Mouse (Mus musculus) layer of hippocampus, adult 11-12 months (tissue): ENCODE data around the gene Hdhd3.

ENCODE experiments used
- DNase-seq: peaks from one replicate; pipeline ENCODE4 v3.0.0; 2022; ENCODE audit warnings: low spot score

Gene Hdhd3

DNA sequence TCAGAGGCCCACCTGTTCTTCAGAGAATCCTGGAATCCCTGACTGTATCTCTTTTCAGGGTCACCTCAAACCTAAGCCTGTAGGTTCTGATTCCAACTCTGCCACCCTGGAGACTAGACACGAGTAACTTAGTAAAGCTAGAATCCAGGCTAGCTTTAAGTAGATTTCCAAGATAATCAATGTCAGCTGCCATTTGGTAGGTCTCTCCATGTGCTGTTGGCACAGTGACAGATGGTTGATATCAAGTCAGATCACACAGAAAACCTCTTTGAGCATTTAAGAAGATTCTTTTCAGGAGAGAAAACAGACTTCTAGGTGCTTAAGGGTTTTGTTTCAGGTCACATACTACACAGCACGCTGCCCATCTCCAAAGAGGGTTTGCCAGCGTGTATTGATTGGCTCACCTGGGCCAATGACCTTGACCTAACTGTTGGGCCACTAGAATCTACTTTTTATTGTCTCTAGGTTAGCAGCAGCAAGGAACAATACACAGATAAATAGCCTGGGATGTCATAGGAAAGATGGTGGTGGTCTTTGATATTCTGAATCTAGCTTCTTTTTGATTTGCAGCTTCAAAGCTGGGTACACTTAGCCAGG, at the start of gene Hdhd3:
Gene Hdhd3, minus strand, starts transcription at position 94 of the 597 bp plus-strand sequence.
- no peak for DNase-seq

DNA sequence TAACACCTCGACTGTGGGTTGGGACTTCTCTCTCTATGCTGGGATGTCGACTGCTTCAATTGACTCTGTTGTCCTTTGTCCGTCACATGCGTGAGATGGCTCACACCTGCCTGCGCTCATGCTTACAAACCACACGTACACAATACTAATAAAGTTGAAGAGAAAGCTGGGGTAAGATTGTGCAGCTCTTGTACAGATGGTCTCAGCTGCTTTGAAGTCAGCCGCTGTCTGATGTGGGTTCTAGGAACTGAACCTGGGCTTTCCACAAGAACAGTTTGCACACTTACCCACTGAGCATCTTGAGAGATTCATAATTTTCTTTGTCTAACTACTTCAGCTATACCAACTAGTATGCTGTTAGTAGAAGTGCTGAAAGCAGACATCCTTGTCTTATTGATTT, 48.7 kb upstream of the Hdhd3 start:
- no peak for DNase-seq

DNA sequence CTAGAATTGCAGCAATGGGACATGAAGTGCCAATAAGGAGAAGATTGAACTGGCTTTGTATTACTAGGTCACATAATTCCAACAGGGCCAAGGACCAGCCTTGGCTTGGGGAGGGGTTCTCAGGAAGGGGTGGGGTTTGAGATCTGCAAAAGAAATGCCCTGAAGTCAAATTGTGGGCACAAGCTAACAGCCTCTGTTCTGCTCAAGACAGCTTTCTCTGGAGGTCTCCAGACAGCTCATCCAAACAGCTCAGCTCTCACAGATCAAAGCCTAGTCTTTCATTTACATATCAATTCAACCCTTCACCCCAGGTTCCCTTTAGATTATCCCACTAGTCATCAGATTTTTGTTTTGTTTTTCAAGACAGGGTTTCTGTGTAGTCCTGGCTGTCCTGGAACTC, 41.5 kb upstream of the Hdhd3 start:
- no peak for DNase-seq

DNA sequence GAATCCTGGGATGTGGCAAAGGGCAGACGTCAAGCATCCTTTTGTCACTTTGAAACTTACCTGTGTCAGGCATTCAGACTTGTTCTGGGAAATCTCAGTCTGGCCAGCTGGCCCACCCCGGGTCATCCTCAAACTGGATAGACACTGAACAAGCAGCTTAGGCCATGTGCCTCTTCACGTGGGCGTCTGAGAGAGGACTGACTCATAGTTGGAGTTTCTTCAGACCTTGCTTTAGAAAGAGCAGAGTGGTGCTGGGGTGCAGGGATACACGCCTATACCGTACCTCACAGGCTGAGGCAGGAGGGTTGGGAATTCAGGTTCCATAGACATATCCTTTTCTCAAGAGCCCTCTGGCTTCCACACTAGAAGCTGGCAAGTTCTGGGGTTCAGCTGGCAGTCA, 40.5 kb upstream of the Hdhd3 start:
- no peak for DNase-seq

DNA sequence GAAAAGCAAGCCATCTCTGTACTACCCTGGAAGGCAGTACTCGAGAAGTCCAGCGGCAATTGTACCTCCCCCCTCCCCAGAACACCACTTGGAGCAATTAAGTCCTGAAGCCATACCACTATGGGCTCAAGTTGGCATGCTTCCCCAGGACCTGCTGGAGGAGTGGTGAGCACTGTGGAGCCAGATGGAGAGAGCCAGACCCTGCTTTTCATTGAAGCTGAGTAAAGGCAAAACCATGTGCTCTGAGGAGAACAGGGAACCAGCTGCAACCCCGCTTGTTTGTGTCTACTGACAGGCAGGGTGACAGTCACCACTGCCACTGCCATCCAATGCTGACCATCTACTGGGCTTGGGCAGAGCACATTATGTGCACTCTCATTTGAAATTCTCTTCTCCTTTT, 38.5 kb upstream of the Hdhd3 start:
- DNase-seq = no peak

DNA sequence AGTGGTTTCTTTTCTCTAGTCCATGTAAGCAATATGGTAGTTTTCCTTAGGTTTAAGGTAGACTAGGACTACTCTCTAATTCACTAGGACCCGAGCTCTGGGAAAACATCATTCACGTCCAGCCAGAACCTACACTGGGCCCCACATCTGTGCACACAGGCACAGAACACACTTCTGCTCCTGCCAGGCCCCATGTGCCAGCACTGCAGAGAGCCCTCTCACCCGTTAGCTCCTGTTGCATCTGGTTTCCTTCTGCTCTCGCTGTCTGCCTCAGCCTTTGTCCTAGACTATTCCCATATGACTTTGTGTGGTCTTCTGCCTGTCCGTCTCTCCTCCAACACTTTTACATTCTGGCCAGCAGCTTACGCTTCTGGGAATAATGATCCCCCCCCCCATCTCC, 30.5 kb upstream of the Hdhd3 start:
- DNase-seq = no peak

DNA sequence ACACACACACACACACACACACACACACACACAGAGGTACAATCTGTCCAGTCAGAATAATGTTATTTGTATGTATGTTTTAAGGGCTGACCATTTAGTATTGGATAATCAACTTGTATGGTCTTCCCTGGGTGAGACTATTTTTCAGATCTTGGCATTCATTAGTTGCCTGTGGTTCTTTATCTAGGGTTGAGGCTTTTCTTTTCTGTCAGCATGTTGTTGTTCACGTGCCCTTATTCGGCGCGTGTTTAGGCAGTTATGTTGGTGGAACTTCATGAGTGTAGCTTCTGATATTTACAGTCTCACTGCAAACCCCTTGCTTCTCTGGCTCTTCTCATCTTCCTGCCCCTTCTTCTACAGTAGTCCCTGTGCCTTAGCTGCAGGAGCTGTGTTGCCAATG, 24.4 kb upstream of the Hdhd3 start:
- DNase-seq = no peak

DNA sequence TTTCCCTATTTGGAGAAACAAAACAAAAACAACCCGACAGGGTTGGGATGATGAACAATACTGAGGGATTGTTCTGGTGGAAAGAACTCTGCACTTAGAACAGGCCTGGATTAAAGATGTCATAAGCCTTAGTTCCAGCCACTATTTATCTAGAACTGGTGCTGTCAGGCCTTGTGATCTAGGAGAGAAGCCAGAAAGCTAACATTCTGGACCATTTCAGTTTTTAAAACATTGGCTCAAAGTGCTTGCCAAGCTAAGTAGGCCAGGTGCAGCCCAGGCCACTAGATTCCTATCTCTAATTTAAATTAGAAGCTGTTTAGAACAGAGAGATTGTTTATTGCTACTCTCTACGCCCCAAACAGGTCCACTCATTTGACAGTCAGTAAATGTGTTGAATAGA, 23.0 kb upstream of the Hdhd3 start:
- DNase-seq = no peak

DNA sequence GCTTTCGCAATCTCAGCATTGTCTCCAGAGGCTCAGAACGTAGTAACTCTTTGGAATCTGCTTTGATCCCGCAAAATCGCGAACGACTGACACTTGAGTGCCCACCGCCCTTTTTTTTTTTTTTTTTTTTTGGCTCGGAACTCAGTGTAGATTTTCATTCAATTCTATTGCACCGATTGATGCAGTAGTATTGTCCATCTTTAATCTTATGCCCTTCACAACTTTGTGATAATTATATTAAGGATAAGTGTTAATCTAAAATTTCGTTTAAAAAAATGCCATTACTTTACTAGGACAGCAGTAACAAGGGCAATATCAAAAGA, 22.2 kb upstream of the Hdhd3 start:
- no peak for DNase-seq

DNA sequence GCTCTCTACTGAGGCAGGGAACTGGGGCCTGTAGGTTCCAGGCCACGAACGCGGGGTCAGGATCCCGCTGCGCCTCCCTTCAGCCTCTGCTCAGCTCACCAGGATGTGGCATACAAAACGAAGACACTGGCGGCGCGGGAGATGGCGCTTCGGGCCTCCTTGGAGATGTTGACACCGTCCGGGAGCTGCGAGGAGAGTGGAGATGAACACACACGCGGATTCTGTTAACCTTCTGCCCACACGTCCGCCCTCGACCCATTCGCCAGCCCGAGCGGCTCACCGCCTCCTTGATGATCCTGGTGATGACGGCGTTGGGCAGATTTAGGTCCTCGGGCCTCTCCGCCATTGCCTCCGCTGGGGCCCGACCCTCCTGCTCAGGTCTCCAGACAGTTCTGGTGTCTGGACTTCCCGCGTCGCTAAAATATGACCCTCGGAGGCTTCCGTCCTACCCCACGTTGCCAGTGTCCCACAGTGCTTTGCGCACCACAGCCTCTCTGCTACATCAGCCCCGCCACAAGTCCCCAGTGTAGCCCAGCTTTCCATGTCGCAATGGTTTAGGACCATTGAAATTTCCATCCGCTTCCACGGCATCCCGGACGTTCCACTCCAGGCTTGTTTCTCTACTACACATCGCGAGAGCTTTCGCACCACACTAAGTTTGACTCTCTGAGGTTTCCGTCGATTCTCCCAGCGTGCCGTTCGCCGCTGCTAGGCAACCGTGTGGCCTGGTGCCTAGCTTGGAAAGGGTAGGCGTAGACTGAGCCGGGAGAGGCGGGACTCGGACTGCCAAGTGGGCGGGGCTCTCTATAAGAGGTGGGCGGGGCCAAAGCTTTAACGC, 21.6 kb upstream of the Hdhd3 start, which contains the start of the genes Pole3 and 4933430I17Rik:
Gene Pole3, minus strand, starts transcription at position 418 of the 838 bp plus-strand sequence.
Gene 4933430I17Rik, plus strand, starts transcription at position 719 of the 838 bp plus-strand sequence.
- peak; percentile 96 for DNase-seq

DNA sequence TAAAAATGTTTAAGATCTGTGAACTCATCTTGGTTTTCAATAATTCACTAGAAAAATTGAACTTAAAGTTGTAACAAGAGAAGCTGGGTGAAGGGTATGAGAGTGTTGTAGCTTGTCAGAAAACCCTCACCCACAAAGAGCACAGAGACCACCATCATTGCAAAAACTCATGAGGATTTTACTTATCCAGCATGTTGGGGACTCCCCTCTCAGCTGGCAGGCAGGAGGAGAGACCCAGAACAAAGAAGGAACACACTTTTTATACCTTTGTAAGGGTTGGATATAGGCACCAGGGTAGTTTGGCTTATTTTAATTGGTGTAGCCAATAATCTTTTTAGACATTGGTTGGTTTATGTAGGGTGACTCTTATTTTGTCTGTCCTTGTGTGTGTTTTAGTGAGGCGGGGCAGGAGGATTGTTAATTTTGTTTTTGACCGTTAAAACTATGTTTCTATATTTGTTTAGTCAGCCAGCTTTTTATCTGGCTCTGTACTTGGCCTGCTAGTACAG, 17.7 kb upstream of the Hdhd3 start:
- DNase-seq = no peak

DNA sequence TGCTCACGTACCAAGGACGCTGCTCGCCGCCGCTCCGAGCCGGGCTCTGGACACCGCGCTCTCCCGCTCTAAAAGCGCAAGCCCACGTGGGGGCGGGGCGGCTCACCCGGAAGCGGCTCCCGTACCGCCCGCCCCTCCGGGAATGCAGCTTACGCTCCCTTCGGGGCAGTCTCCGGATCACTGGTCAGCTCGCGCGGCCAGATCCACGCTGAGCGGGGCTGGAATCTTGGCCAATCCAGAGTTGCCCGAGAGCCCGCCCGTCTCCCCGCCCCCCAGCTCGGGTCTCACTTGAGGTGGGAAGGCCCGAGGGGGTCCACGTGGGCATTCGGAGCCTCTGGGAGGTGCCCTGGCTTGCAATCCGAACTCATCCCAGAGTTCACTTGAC, 16.6 kb upstream of the Hdhd3 start, which contains the start of gene Alad:
Gene Alad, minus strand, starts transcription at position 70 of the 385 bp plus-strand sequence.
- DNase-seq = peak; percentile 85

DNA sequence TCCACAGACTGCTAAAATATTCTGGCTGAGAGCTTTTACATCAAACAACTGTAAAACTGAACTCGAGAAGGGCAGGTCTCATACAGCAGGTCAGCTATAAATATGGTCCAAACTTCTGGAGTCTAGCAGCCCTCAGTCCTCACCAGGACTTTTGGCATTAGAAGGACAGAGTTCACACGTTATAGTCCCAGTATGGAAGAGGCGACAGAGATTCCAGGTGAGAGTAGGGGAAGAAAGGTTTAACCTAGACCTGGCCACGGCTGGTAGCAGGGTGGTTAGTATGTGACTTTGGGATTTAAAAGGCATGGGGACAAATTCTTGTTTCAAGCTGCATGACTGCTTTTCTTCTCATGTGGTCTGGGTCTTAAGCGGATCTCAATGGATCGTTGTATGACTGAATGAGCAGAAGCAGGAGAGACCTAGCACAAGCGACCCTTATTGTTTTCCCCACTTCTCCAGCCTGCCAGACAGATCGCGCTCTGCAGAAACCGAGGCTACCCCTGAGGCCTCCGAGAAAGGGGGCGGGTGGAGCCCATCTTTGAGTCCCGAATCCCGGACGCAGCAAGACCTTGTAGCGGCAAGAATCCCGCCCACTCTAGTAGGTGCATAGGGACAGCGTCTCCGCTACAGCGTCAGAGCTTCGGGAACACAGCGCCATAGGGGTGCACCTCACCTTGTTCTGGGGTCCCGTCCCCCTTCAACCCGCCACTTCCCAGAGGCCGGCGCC, 16.0 kb upstream of the Hdhd3 start:
- DNase-seq = no peak

DNA sequence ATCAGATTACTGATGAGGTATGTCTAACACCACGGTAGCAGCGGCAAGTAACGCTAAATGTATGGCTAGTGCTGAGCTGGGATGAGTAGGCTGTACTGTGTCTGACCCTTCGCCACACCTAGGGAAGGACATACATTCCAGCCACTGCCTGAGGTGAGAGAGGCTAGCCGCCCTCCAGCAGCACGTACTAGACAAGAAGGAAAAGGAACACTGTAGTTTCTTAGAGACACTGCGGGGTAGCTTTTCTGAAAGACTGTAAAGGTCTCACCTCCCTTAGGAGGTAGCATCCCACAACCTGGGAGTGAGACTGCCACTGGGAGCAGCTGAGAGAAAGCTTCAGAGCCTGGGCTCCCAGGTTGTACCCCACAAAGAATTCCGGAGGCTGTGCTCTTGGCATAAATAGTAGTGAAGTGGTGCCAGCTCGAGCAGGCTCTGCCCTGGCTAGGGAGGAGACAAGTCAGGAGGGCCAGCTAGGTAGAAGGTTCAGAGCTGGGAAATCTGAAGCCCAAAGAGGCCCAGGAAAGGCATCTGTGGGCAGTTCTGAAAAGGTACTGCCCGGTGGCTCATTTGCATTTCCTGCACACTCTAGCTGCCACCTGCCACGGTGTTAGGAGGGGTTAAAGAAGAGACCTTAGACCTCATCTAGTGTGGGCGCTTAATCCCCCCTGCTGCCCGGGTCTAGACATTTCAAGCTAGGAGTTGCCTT, 15.3 kb upstream of the Hdhd3 start:
- no peak for DNase-seq

DNA sequence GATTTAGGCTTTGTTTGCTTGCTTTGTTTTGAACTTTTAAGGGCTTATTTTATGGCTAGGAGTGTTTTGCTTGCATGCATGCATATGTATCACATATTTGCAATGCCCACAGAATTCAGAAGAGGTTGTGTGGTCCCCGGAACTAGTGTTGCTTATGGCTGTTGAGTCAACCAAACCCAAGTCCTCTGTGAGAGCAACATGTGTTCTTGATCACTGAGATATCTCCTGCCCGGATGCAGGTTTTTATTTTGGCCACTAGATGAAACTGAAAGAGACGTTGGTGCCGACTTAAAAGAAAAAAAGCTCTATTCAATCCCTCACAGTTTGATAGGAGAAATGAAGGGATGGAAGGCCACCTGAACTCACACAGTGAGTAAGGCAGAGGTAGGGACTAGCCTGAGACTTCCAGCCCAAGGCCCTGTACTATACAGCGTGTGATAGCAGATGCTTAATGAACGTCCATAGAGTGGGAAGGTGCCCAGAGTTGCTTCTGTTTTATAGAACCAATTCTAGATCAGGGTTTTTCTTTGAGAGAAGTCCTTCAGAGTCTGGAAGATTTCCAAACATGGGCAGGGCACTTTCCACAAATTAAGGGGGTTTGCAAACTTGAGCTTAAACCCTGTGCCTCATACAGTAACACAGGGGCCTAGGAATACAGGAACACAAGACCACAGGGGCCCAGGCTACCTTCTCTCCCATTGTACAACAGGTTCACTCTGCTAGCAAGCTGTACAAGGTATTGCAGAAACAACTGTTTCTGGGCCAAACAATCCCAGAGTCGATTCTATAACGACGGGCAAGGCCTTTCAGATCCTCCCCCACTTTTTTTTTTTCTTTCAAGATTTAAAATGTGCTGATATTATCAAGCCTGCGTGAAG, 14.5 kb upstream of the Hdhd3 start:
- no peak for DNase-seq

DNA sequence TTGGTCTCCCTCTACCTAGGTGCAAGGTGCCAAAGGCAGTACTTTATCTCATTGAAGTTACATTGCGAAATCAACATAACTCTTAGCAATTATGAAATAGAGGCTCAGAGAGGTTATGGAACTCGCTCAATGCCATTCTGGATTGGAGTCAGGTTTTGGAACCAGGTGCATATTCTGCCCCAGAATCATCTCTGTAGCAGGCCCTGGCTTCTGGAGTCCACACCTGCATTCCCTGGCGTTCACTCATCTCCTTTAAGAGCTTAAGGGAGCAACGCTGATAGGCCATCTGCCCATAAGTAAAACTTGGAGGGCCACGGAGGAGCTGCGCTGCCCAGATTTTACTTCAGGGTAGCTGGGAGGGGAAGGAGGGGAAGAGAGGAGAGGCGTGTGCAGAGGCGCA, 13.8 kb upstream of the Hdhd3 start:
- DNase-seq = no peak

DNA sequence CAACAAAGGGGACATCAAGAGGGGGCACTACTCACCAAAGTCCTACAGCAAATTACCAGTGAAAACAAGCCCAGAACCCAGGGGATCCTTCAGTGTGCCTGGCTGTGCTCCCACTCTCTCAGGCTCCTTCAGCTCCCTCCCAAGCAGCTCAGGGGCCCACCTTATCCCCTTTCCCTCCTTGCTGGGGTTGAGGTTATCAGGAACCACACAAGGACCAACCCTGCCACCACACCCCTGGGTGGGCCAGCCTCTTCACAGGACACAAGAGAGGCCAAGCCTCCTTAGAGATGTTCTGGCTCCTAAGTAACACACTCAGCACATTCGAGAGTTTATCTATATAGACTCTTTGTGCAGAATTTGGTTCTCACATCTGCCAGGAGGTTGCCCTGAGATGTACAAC, 13.3 kb upstream of the Hdhd3 start:
- DNase-seq = no peak

DNA sequence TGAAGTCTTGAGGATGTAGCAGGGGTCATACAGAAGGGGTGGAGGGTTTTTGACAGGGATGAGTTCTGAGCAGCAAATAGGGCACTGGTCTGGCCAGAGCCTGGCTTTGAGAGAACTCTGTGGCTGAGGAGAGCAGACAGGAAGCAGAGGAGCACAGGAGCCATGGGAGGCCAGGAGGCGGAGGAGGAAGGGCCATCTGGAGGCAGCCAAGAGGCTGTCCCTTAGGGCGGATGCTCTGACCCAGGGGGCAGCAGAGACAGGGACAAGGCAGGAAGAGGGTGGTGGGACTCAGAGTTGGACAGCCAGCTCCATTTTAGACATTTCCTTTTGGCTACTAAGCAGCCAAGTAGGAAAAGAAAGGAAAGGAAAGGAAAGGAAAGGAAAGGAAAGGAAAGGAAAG, 12.8 kb upstream of the Hdhd3 start:
- DNase-seq = no peak

DNA sequence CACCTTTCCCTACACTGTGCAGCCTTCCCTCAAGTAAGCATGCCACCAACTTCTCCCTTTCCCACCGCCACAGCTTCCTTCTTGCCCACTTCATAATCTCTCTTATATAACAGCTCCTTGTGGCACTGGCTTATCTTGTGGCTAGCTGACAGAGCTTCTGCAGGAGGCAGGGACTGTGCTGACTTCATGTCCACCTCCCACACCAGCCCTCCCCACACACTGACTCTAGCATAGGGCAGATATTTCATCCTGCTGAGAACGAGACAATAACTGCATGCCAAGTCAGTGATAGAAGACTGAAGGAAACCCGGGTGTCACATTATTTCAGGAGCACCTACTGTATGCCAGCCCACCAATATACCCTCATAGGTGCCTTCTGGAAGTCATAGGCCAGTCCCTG, 12.2 kb upstream of the Hdhd3 start:
- DNase-seq = no peak

DNA sequence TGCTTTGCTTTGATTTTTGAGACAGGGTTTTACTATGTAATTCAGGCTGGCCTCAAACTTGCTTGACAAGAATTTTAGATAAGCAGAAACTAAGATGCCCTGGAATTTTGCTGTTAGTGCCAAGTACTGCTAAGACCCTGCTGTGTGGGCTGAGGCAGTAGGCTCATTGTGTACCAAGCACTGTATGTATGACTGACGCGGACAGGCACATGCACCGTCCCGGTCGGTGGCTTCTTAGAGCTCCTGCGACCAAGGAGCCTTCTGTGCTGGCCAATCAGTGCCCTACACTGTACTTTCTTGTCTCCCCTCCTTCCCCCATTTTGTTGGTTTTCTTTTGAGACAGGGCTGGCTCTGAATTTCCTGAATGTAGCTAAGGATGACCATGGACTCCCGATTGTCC, 11.7 kb upstream of the Hdhd3 start:
- no peak for DNase-seq

DNA sequence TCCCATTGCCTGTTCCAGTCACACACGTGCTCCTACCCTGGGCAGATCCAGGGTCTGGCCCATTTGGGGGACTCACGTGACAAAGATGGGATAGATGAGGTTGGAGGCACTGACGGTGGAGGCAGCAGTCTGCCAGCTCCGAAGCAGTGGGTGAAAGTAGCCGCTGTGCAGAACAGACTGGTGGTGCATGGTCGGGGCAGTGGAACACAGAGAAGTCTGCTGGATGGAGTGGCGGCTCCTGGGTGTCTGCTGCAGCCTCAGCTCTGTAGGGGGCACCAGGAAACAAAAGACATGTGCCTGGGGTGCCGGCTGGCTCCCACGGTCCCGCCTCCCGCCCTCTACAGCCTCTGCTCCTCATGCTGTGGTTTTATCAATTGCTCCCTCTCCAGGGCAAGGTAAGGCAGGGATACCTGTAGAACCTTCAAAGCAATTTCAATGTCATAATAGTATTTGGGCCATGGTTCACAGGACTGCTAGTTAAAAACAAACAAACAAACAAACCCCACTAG, 10.8 kb upstream of the Hdhd3 start:
- no peak for DNase-seq
